Mouse (Mus musculus): ENCODE results near the gene Emilin3. TPM values are rescaled to one million over a fixed set of nuclear protein-coding genes. Genes with fewer than 3 reads are reported as not detected.

Gene Emilin3
- total RNA-seq (2023) = not detected

DNA sequence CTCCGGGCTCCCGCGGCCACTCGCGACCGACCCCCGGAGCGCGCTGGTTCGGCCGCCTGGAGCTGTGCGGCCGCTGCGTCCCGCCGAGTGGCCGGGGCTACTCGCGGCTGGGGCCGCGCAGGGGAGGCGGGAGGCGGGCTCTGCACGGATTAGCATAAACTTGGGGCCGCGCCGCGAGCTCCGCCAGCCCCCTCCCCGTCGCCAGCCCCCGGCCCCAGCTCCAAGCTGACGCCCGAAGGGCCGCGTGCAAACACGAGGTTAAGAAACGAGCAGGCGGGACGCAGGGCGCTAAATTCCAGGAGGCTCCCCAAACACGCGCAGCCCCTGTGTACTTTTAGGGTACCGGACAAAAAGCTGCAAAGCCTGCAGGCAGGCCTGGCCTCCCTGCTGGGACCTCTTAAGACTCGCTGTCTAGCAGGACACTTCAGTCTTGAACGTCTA, at the start of gene Emilin3:
Gene Emilin3 (minus strand): TSS at position 98 of the 441 bp plus-strand sequence.

DNA sequence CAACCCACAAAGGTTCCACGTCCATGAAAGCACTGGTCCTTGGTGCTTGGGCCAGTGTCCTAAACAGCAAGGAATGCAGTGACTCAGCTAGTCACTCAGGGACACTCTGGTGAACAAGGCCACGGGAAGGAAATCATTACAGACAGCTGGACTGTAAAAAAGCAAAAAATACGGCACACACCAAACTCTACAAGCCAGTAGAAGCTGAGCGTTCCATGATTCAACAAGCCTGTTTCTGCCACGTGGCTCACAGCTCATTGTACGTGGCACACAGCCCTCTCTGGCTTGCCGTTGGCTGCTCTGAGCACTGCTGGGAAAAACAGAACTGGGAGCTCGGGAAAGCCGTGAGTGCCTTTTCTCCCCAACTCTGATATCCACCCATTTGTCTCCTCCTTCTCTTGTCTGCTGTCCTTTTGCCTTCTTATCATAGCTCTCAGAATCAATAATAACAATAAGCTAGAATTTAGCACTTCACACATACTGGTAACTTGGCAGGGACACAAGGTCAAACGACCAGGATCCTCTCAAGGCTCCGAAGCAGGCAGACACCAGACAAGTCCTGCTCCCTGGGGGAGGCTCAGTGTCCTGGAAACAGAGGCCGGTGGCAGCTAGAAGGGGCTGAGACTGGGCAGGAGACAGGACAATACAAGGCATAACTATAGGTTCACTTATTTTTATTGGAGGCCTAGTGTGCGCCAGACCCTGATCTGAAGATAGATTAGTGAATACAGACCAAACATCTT, 31.5 kb downstream of the Emilin3 start, which contains the start of gene Lpin3:
Gene Lpin3 (plus strand): TSS at position 218 of the 743 bp plus-strand sequence.

DNA sequence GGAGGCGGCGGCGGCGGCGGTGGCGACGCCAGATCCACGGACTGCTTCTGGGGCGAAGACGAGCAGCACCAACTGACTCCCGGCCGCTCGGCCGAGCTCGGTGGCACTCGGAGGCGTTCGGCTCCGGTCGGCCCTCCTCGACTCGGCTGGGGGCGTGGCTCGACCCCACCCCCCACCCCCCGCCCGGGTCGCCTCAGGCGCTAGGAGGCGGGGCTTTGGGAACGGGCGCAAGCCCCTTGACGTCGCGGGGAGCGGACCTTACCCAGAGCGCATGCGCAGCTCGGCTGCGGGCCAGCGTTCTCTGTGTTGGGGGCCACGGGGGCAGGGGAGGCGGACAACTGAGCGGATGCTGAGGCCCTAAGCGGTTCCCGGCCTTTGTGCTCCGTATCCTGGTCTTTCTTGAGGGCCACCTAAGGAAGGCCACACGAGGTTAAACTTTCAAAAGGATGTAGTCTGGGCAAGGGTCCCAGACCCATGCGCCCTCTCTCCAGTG, 39.2 kb downstream of the Emilin3 start, which contains the start of gene Zhx3:
Gene Zhx3 (minus strand): TSS at position 109 of the 493 bp plus-strand sequence.

Other genes with a start within 250 kb of the Emilin3 start
- gene Plcg1, start 181.0 kb downstream of the Emilin3 start, total RNA-seq (2023) = 335 TPM
- 13.4 TPM for gene Zhx3, start 39.3 kb downstream of the Emilin3 start, total RNA-seq (2023)
- 1.4 TPM for gene Lpin3, start 31.7 kb downstream of the Emilin3 start, total RNA-seq (2023)
- 111 TPM for gene Chd6, start 196.7 kb upstream of the Emilin3 start, total RNA-seq (2023)

All from CD4-positive naive resting alpha-beta T cell, adult 76 days (primary cell).